Mouse (Mus musculus) left cerebral cortex, adult 9 months (tissue): ENCODE measurements around the gene Hddc3.
A peak's percentile ranks its signal among the peaks of the same experiment; 100 is the strongest.
"Not testable (repeated sequence)": the region's sequence is repeated elsewhere in the genome, so short reads cannot be mapped to it uniquely, and the experiment has no call there.

Experiments
- DNase-seq, 2 experiments: peaks; one replicate each; pipeline ENCODE4 v3.0.0; 2022; ENCODE audit warnings: low spot score in 2 of 2

Gene Hddc3

GRCm38 (mm10) chr7:80369967-80370431 lies 27.1 kb downstream of the Hddc3 start:
- DNase-seq: no peak

GRCm38 (mm10) chr7:80370649-80371040 lies 27.7 kb downstream of the Hddc3 start:
- DNase-seq: peak; percentile 67 to 83

- peak in 1 of 2 experiments; percentile 67 for DNase-seq
Measured at GRCm38 (mm10) chr7:80371041-80371751, 28.3 kb downstream of the Hddc3 start, which contains the start of gene Man2a2. TSS of gene Man2a2 (minus strand) at chr7:80371375.

- no peak for DNase-seq
Measured at GRCm38 (mm10) chr7:80372166-80372565, 29.3 kb downstream of the Hddc3 start.

- DNase-seq: no peak
Measured at GRCm38 (mm10) chr7:80372667-80373066, 29.8 kb downstream of the Hddc3 start.

- no peak for DNase-seq
Measured at GRCm38 (mm10) chr7:80373352-80373751, 30.4 kb downstream of the Hddc3 start.

GRCm38 (mm10) chr7:80373850-80374249 lies 30.9 kb downstream of the Hddc3 start:
- no peak for DNase-seq

GRCm38 (mm10) chr7:80374280-80374679 lies 31.4 kb downstream of the Hddc3 start:
- DNase-seq: no peak

GRCm38 (mm10) chr7:80374733-80375132 lies 31.8 kb downstream of the Hddc3 start:
- no peak for DNase-seq

- DNase-seq: no peak
Measured at GRCm38 (mm10) chr7:80375376-80376039, 32.6 kb downstream of the Hddc3 start.

- no peak for DNase-seq
Measured at GRCm38 (mm10) chr7:80376192-80376591, 33.3 kb downstream of the Hddc3 start.

GRCm38 (mm10) chr7:80377471-80377870 lies 34.6 kb downstream of the Hddc3 start:
- DNase-seq: peak in 1 of 2 experiments; percentile 76

- no peak for DNase-seq
Measured at GRCm38 (mm10) chr7:80379531-80379930, 36.6 kb downstream of the Hddc3 start.

- DNase-seq: no peak
Measured at GRCm38 (mm10) chr7:80382919-80383318, 40.0 kb downstream of the Hddc3 start.

- DNase-seq: peak in 1 of 2 experiments; percentile 88
Measured at GRCm38 (mm10) chr7:80386235-80386930, 43.5 kb downstream of the Hddc3 start.

GRCm38 (mm10) chr7:80387033-80387632 lies 44.2 kb downstream of the Hddc3 start:
- DNase-seq: no peak

- no peak for DNase-seq
Measured at GRCm38 (mm10) chr7:80387633-80388543, 45.0 kb downstream of the Hddc3 start, which contains the start of gene Fes. TSS of gene Fes (minus strand) at chr7:80387946.

GRCm38 (mm10) chr7:80392119-80392518 lies 49.2 kb downstream of the Hddc3 start:
- no peak for DNase-seq

GRCm38 (mm10) chr7:80394600-80394999 lies 51.7 kb downstream of the Hddc3 start:
- no peak for DNase-seq

- not testable (repeated sequence) for DNase-seq
Measured at GRCm38 (mm10) chr7:80396427-80396826, 53.5 kb downstream of the Hddc3 start.

GRCm38 (mm10) chr7:80397986-80398385 lies 55.1 kb downstream of the Hddc3 start:
- peak in 1 of 2 experiments; percentile 67 for DNase-seq
